Mouse (Mus musculus): ENCODE measurements at regions not wholly inside any gene's neighbourhood (a gene's known extent, or its start where the extent isn't known, plus 50 kb on each side); places are given as distances from the start of the nearest gene placed in this dataset.
"Not testable (repeated sequence)": the region's sequence is repeated elsewhere in the genome, so short reads cannot be mapped to it uniquely, and the experiment has no call there.

DNA sequence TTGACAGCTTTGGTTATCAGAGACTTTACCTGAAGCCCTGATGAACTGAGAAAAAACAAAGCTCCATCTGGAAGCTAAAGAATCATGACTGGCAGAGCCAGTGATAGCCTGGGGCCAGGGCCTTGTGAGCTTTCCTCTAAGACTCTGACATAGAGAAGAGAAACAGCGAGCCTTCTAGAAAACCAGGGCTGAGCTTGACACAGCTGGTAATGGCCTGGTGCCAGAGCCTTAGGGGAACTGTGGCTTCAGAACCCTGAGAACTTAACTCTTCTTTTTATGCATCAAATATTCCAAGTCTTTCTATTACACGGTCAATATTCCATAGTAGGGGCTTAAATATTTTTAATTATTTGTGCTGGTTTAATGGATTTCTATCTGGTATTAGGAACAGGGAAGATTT lies 165.2 kb upstream of the Crygf start:
- Histone ChIP-seq H3K4me2 (ENCODE audit: low read depth) (no peak overlapping the region), H3ac (ENCODE audit: control insufficient read depth, insufficient read length) (no peak overlapping the region), H3K4me3 (no peak overlapping the region), H3K36me3 (ENCODE audit: control insufficient read depth, insufficient read depth) (no peaks in the 10 kb centered on the region), H3K27me3 (ENCODE audit: control insufficient read depth, insufficient read depth, insufficient read length) (no peaks in the 10 kb centered on the region), H3K79me2 (ENCODE audit: control insufficient read depth, insufficient read depth) (no peaks in the 10 kb centered on the region)
- TF ChIP-seq MYOD1 (IDR thresholded peaks at IDR 0.05; ENCODE audit: control insufficient read depth in 1 of 3, insufficient read length in 2 of 3, low read depth in 2 of 3) (no peak), CEBPB (IDR thresholded peaks at IDR 0.05; ENCODE audit: insufficient read depth, poor library complexity, severe bottlenecking) (no peak), TCF3 (IDR thresholded peaks at IDR 0.05; ENCODE audit: insufficient read length, low read depth) (no peak), E2F4 (IDR thresholded peaks at IDR 0.05; ENCODE audit: insufficient read depth) (no peak), TCF12 (IDR thresholded peaks at IDR 0.05; ENCODE audit: insufficient read depth, poor library complexity, severe bottlenecking) (no peak), SRF (IDR thresholded peaks at IDR 0.05; ENCODE audit: control insufficient read depth, insufficient read length, low read depth) (no peak), USF1 (IDR thresholded peaks at IDR 0.05; ENCODE audit: low read depth) (no peak), MYOG (IDR thresholded peaks at IDR 0.05; ENCODE audit: control insufficient read depth in 1 of 3, insufficient read depth in 1 of 3, insufficient read length in 2 of 3, low read depth in 2 of 3) (no peak), REST (IDR thresholded peaks at IDR 0.05; ENCODE audit: insufficient read depth, insufficient read length) (no peak), POLR2A (IDR thresholded peaks at IDR 0.05; ENCODE audit: insufficient read length, low read depth) (no peak), POLR2AphosphoS2 (IDR thresholded peaks at IDR 0.05; ENCODE audit: insufficient read length, low read depth) (no peak), MAX (IDR thresholded peaks at IDR 0.05; ENCODE audit: low read depth) (no peak)

DNA sequence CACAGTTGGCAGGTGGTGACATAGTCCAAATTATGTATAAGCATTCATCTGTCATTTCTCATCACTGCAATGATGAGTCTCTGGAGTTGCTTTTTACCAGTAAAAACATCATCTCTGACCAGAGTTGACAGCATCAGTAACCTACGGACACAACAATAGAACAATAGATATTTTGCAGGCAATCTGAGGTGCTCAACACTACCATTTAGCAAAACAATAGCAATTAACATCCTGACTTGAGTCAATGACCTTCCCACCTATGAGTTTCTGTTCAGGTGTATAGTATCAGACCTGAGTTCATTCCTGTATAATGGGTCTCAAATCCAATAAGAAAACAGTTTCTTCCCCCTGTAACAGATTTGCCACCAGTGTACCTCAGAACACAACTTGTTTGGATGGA lies 126.1 kb upstream of the Crygf start:
- Histone ChIP-seq H3K27me3 (ENCODE audit: control insufficient read depth, insufficient read depth, insufficient read length) (no peaks in the 10 kb centered on the region), H3K4me3 (no peak overlapping the region), H3K4me2 (ENCODE audit: low read depth) (no peak overlapping the region), H3K79me2 (ENCODE audit: control insufficient read depth, insufficient read depth) (no peaks in the 10 kb centered on the region), H3K36me3 (ENCODE audit: control insufficient read depth, insufficient read depth) (no peaks in the 10 kb centered on the region), H3ac (ENCODE audit: control insufficient read depth, insufficient read length) (no peak overlapping the region)
- TF ChIP-seq MYOG (IDR thresholded peaks at IDR 0.05; ENCODE audit: control insufficient read depth in 1 of 3, insufficient read depth in 1 of 3, insufficient read length in 2 of 3, low read depth in 2 of 3): no peak

DNA sequence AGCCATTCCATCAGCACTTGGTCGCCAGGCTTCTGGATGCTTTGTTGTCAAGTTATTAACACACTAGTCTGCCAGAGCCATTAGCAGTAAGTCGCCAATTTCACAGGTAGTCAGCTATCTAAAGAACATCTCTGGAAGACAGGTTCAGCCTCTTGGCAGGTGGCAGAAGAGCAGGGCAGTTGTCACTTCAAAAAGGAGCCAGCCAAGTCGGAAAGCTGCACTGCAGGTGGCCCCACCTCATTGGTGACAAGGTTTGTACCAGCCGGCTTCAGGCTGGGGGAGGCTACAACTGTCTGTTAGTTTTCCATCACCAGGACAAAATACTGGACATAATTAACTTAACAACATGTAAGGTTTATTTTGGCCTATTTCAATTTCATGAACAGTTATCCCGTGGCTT lies 105.5 kb upstream of the Crygf start:
- no peak overlapping the region for H3K4me3 ChIP-seq
- no peak overlapping the region for H3K4me2 ChIP-seq (ENCODE audit: low read depth)
- H3K36me3 ChIP-seq (ENCODE audit: control insufficient read depth, insufficient read depth): no peaks in the 10 kb centered on the region
- no peaks in the 10 kb centered on the region for H3K27me3 ChIP-seq (ENCODE audit: control insufficient read depth, insufficient read depth, insufficient read length)
- H3K79me2 ChIP-seq (ENCODE audit: control insufficient read depth, insufficient read depth): no peaks in the 10 kb centered on the region
- no peak for TF ChIP-seq MYOG (IDR thresholded peaks at IDR 0.05; ENCODE audit: control insufficient read depth in 1 of 3, insufficient read depth in 1 of 3, insufficient read length in 2 of 3, low read depth in 2 of 3)
- H3ac ChIP-seq (ENCODE audit: control insufficient read depth, insufficient read length): no peak overlapping the region

DNA sequence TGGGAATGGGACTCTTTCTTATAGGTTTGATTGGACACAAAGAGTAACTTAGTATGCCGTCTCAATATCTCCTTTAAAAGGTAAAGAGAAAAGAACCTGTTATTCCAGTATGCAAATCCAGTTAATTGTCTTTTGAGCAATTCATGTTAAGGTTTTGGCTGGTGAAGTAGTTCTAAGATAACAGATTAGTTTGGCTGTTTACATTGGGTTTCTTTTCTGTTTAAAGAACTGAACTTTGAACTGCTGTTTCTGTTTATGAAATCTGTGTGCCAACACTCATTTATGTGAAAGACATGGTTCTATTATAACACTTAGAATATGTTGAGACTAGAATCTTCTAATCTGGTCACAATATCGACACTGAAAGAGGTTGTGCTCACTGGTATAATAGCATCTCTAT lies 85.2 kb upstream of the Crygf start:
- Histone ChIP-seq H3ac (ENCODE audit: control insufficient read depth, insufficient read length) (no peak overlapping the region), H3K4me3 (no peak overlapping the region), H3K4me2 (ENCODE audit: low read depth) (no peak overlapping the region), H3K36me3 (ENCODE audit: control insufficient read depth, insufficient read depth) (no peaks in the 10 kb centered on the region), H3K27me3 (ENCODE audit: control insufficient read depth, insufficient read depth, insufficient read length) (no peaks in the 10 kb centered on the region), H3K79me2 (ENCODE audit: control insufficient read depth, insufficient read depth) (no peaks in the 10 kb centered on the region)
- no peak for TF ChIP-seq TCF3 (IDR thresholded peaks at IDR 0.05; ENCODE audit: insufficient read length, low read depth)

DNA sequence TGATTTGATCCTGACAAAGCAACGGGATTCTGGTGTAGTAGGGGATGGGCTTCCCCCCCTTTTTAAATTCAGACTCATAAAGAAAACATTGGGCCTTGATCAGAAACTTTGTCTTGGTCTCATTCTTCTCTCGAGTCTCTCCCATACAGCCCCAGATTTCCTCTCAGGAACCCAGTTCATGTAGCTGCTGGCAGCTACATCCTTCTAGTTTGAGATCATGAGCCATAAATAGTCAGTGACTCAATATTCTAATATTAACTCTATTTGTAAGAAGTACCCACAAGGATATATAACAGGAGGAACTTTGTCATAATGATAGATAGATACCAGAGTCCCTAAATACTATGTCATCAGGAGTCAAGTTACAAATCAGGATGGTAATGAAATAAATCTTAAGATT lies 79.3 kb upstream of the Crygf start:
- Histone ChIP-seq H3K4me2 (ENCODE audit: low read depth) (peak overlapping the region; percentile 39), H3ac (ENCODE audit: control insufficient read depth, insufficient read length) (no peak overlapping the region), H3K27me3 (ENCODE audit: control insufficient read depth, insufficient read depth, insufficient read length) (no peaks in the 10 kb centered on the region), H3K79me2 (ENCODE audit: control insufficient read depth, insufficient read depth) (no peaks in the 10 kb centered on the region), H3K36me3 (ENCODE audit: control insufficient read depth, insufficient read depth) (no peaks in the 10 kb centered on the region), H3K4me3 (no peak overlapping the region)
- TF ChIP-seq MYOD1 (IDR thresholded peaks at IDR 0.05; ENCODE audit: control insufficient read depth in 1 of 3, insufficient read length in 2 of 3, low read depth in 2 of 3) (no peak), USF1 (IDR thresholded peaks at IDR 0.05; ENCODE audit: low read depth) (no peak), POLR2AphosphoS2 (IDR thresholded peaks at IDR 0.05; ENCODE audit: insufficient read length, low read depth) (no peak), CEBPB (IDR thresholded peaks at IDR 0.05; ENCODE audit: insufficient read depth, poor library complexity, severe bottlenecking) (no peak), TCF3 (IDR thresholded peaks at IDR 0.05; ENCODE audit: insufficient read length, low read depth) (no peak), POLR2A (IDR thresholded peaks at IDR 0.05; ENCODE audit: insufficient read length, low read depth) (no peak), REST (IDR thresholded peaks at IDR 0.05; ENCODE audit: insufficient read depth, insufficient read length) (no peak), MYOG (IDR thresholded peaks at IDR 0.05; ENCODE audit: control insufficient read depth in 1 of 3, insufficient read depth in 1 of 3, insufficient read length in 2 of 3, low read depth in 2 of 3) (no peak), SRF (IDR thresholded peaks at IDR 0.05; ENCODE audit: control insufficient read depth, insufficient read length, low read depth) (no peak), E2F4 (IDR thresholded peaks at IDR 0.05; ENCODE audit: insufficient read depth) (no peak), MAX (IDR thresholded peaks at IDR 0.05; ENCODE audit: low read depth) (no peak), TCF12 (IDR thresholded peaks at IDR 0.05; ENCODE audit: insufficient read depth, poor library complexity, severe bottlenecking) (no peak)

DNA sequence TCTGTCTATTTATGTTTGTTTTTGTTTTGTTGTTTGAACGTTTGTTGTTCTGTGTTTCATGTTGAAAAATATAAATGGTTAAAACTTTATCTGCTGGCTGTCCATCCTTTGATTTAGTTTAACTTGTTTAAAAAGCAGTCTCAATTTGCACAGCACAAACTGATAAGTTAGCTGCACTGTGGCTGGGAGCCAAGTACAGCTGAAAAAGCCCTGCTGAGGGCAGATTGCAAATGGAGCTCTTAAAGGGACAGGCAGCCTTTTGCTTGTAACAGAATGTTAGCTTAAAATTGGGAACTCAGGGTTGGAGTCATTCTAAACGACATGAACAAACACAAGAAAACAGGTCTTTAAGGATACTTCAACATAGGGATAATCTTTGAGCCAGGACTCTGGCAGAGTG lies 52.6 kb upstream of the Crygf start:
- not testable (repeated sequence) for H3K27me3 ChIP-seq (ENCODE audit: control insufficient read depth, insufficient read depth, insufficient read length); H3K4me2 ChIP-seq (ENCODE audit: low read depth); H3K79me2 ChIP-seq (ENCODE audit: control insufficient read depth, insufficient read depth); H3K36me3 ChIP-seq (ENCODE audit: control insufficient read depth, insufficient read depth); H3K4me3 ChIP-seq; H3ac ChIP-seq (ENCODE audit: control insufficient read depth, insufficient read length)

Measured in myocyte (in vitro differentiated cells).